Mouse (Mus musculus) brain, adult 2 months (tissue): Measurements from ENCODE around the gene Hist1h3f.
"Not testable (repeated sequence)": the region's sequence is repeated elsewhere in the genome, so short reads cannot be mapped to it uniquely, and the experiment has no call there.

ENCODE experiments used
- DNase-seq: peaks from one replicate; pipeline ENCODE4 v3.0.0; 2011; ENCODE audit warnings: low read depth, low spot score

Gene Hist1h3f

DNA sequence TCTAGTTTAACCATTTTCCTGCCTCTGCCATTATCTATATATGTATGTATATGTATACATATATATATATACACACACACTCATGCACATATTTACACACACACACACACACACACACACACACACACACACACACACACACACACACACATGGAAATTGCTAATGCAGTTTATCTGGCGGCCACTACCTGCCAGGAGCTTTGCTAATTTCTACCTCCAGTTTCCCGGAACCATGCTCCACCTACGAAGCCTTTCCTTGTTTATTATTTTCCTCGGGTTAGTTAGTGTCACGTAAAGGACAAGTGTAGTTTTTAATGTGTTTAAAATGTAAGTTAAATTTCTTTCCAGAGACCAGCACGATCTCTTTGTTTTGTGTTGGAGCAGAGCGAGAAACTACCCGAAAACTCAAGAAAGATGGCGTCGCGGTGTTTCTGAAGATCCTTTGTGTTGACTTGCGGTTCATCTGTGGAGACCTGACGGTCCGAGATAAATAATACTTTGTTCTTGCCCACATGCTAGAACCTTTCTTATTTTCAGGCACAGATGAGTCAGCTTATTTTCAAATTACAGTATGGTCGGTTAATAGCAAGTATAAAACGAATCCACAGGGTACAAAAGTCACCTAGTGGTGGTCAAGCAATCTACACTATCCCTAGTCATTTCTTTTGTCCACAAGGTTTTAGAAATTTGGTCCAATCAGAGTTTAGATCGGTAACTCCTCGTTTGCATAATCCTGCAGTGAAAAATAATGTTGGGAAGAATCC is 19.0 kb downstream of the Hist1h3f start:
- DNase-seq = peak; percentile 89

- DNase-seq = no peak
Observed at GRCm38 (mm10) chr13:23564482-23564881, 20.6 kb downstream of the Hist1h3f start.

DNA sequence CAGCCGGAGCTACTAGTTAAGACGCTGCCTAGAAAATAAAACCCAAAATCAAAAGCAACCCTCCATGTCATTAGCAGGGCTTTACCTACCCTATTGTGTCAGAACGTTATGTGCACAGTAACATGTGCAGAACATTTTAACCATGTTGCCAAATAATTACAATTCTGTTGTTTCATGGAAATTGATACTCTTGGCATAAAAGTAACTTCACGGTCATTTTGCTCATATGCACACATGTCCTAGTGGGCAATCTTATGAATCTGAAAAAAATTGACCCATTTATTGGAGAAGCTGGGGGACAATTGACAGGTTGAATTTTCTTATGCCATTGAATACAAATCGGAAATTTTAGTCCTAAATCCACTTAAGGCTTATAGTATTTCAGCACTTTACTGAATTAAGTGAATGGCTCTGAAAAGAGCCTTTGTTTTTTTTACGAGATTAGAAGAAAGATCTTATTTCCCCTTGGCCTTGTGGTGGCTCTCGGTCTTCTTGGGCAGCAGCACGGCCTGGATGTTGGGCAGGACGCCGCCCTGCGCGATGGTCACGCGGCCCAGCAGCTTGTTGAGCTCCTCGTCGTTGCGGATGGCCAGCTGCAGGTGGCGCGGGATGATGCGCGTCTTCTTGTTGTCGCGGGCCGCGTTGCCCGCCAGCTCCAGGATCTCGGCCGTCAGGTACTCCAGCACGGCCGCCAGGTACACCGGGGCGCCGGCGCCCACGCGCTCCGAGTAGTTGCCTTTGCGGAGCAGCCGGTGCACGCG is 26.6 kb downstream of the Hist1h3f start:
- not testable (repeated sequence) for DNase-seq

DNA sequence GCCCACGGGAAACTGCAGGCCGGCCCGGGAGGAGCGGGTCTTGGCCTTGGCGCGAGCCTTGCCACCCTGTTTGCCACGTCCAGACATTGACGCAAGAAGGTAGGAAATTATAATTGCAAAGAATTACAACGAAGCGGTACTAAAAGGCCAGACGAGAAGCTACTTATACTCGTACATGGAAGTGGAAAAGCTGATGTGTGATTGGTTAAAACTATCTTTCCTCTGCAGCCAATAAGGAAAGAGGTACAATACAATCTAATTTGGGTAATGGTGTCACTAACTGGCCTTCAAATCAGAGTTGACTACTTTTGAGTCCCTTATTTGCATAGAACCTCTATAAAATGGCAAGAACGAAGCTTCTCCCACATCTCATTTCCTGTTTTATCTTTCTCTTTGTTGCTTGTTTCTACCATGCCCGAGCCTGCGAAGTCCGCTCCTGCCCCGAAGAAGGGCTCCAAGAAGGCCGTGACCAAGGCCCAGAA is 27.2 kb downstream of the Hist1h3f start, which contains the start of the genes Hist1h2ae and Hist1h2bg:
Hist1h2ae (minus strand) TSS at position 199 of the 482 bp plus-strand sequence.
Hist1h2bg (plus strand) TSS at position 375 of the 482 bp plus-strand sequence.
- DNase-seq = peak; percentile 98

DNA sequence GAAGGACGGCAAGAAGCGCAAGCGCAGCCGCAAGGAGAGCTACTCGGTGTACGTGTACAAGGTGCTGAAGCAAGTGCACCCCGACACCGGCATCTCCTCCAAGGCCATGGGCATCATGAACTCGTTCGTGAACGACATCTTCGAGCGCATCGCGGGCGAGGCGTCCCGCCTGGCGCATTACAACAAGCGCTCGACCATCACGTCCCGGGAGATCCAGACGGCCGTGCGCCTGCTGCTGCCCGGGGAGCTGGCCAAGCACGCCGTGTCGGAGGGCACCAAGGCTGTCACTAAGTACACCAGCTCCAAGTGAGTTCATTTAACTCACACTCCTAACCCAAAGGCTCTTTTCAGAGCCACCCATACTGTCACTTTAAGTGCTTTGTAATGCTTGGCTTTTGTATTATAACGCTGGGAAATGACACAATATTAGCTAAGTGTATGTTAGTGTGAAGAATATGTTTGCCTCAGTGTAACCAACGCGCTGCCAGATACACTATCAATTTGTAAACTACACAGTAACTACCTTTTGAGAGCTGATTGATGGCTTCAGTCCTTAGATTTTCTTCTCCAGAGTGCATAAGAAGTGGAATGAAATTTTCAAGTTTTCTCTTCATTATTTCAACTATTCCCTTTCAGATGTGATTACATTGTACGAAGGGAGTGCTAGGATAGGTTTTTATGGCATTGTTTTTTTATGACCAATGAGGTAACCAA is 27.8 kb downstream of the Hist1h3f start:
- DNase-seq = not testable (repeated sequence)

GRCm38 (mm10) chr13:23572218-23573033 is 28.6 kb downstream of the Hist1h3f start:
- DNase-seq = no peak

GRCm38 (mm10) chr13:23573034-23573897 is 29.4 kb downstream of the Hist1h3f start:
- not testable (repeated sequence) for DNase-seq

DNA sequence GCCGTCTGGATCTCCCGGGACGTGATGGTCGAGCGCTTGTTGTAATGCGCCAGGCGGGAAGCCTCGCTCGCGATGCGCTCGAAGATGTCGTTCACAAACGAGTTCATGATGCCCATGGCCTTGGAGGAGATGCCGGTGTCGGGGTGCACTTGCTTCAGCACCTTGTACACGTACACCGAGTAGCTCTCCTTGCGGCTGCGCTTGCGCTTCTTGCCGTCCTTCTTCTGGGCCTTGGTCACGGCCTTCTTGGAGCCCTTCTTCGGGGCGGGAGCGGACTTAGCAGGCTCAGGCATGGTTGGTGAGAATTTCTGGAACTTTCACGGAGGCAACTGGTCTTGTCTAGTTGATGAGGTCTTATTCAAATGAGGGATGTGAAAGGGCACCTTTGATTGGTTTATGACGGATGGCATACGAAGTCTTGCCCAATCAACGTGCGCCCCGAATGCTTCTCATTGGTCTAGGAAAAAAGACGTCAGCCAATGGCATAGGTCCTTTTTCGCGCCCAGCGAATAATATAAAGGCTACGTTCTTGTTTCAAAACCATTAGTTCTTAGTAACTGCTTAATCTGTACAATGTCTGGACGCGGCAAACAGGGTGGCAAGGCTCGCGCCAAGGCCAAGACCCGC is 30.2 kb downstream of the Hist1h3f start, which contains the start of the genes Hist1h2bf and Hist1h2ad:
Hist1h2bf (minus strand) TSS at position 299 of the 627 bp plus-strand sequence.
Hist1h2ad (plus strand) TSS at position 484 of the 627 bp plus-strand sequence.
- DNase-seq = peak; percentile 99

- not testable (repeated sequence) for DNase-seq
Observed at GRCm38 (mm10) chr13:23574546-23575170, 30.8 kb downstream of the Hist1h3f start.

DNA sequence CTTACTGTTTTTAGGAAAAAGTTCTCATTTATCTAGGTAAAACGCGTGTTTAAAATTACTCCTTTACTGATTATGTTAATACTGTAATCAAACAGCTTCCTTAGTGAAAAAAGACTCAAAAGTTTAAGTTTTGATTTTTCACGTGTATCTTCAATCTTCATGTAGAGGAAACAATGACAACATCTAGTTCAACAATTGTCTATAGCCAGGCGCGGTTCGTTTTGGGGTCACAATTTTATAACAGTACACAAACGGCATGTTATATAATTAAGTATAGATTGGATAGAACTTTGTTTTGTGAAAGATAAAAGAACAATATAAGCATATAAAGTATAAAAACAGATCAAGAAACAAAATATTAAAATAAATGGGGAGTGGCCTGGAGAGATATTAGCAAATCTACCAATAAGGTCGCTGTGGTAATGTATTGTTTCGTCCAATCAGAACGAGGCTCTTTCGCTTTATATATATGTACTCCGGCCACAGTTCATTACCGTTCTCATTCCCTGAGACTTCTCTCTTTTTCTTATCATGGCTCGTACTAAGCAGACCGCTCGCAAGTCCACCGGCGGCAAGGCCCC is 31.5 kb downstream of the Hist1h3f start, which contains the start of gene Hist1h3d:
Hist1h3d (plus strand) TSS at position 493 of the 581 bp plus-strand sequence.
- peak; percentile 91 for DNase-seq

- DNase-seq = not testable (repeated sequence)
Observed at GRCm38 (mm10) chr13:23575864-23576313, 32.0 kb downstream of the Hist1h3f start.

DNA sequence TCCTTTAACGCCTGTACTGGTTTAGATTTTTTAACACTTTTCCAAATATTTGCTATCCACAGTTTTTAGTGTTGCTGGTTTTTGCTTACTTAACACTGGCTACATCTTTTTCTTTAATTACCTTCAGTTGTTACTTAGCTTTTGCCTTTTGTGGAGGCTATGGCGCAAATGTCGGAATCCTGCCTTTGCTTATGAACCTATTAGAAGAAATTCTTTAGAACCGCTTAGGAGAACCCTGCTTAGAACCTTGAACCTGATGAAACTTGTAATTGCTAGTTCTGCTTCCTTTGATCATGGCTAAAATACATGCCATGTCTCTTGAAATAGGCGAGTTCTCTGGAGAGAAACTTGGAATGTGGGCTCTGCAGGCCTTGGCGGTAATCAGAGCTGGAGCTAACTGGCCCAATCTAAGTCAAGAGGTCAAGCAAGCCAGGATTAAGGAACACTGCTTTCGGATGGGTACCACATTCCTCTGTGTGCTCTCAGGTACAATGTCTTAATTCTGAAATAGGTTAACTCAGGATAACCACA is 32.6 kb downstream of the Hist1h3f start:
- DNase-seq = no peak

DNA sequence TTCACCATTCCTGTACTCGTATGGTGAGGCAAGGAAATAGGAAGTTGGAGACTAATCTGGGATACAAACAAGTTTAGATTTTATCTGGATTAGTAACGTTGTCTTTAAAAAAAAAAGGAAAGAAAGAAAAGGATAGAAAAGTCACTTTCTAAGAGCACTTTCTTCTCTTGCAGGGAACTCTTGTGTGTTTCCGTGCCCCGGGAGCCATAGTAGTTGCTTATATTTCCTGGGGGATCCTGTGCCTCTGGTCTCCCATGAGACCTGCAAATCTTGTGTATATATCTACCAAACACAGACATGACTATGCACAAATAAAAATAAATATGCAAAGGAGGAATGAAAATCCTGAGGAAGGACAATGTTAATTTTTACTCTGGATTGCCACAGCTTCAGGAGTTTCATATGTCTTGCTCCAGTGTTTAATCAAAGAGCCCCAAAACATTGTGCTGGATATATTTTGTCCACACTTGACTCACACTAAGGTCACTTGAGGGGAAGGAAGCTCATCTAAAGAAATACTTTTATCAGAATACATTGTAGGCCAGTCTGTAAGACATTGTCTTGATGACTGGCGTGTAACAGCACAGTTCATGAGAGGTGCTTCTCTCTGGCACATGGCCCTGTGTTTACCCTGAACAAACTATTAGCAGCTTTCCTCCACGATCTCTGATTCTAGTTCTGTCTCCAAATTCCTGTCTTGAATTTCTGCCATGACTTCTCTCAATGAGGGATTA is 33.2 kb downstream of the Hist1h3f start:
- DNase-seq = no peak

GRCm38 (mm10) chr13:23577835-23578234 is 34.0 kb downstream of the Hist1h3f start:
- DNase-seq = no peak

DNA sequence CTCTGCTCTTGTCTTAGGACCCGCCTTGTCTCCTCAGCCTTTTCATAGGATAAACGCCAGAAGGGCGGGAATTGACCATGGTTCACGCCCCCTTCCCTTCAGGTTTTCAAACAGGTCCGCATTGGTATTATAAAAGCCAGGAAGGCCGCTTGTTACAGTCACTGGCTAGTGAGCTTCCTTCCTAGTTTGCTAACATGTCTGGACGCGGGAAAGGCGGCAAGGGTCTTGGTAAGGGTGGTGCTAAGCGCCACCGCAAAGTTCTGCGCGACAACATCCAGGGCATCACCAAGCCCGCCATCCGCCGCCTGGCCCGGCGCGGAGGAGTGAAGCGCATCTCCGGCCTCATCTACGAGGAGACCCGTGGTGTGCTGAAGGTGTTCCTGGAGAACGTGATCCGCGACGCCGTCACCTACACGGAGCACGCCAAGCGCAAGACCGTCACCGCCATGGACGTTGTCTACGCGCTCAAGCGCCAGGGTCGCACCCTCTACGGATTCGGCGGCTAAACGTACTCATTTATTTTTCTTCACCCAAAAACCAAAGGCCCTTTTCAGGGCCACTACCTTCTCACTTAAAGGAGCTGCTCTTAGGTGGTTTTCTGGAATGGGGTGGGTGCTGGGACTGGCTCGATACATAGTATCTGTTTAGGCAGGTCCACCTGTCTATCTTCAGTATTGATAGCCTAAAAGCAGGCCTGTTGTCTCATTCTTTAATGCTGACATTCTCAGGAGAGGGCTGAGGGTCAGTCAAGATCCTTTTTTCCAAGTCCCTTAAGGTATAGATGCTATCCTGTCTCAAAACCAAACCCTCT is 37.8 kb downstream of the Hist1h3f start, which contains the start of gene Hist1h4d:
Hist1h4d (plus strand) TSS at position 191 of the 811 bp plus-strand sequence.
- peak; percentile 99 for DNase-seq
